Mouse (Mus musculus) ES-Bruce4 (cell line): ENCODE results near the gene Ccdc155. TPM values are rescaled to one million over a fixed set of nuclear protein-coding genes. Genes with fewer than 3 reads are reported as not detected.

Experiments used
- H3K27ac ChIP-seq: 2 replicates; pipeline ENCODE4 v1.5.1; 2012; ENCODE audit warnings: low read length, inconsistent platforms; ENCODE audit not compliant: insufficient read depth
- H3K27me3 ChIP-seq: 2 replicates; pipeline ENCODE4 v1.6.1; 2012; ENCODE audit warnings: mild to moderate bottlenecking, low read length, inconsistent platforms; ENCODE audit not compliant: control insufficient read depth, poor library complexity, insufficient read depth, severe bottlenecking
- H3K36me3 ChIP-seq: 2 replicates; pipeline ENCODE4 v1.6.1; 2012; ENCODE audit warnings: inconsistent platforms, mild to moderate bottlenecking, low read length, moderate library complexity; ENCODE audit not compliant: control insufficient read depth, poor library complexity, insufficient read depth, severe bottlenecking
- H3K4me1 ChIP-seq: one replicate; pipeline ENCODE4 v1.8.1; 2011; ENCODE audit warnings: low read length; ENCODE audit not compliant: control insufficient read depth, insufficient read depth
- H3K4me3 ChIP-seq: 2 replicates; pipeline ENCODE4 v1.5.1; 2011; ENCODE audit warnings: low read depth, mild to moderate bottlenecking, low read length
- H3K9ac ChIP-seq: 2 replicates; pipeline ENCODE4 v1.6.1; 2012; ENCODE audit warnings: low read depth, mild to moderate bottlenecking, inconsistent platforms; ENCODE audit not compliant: poor library complexity, severe bottlenecking
- H3K9me3 ChIP-seq: replicated peaks from 2 replicates; pipeline ENCODE4 v1.6.1; 2012; ENCODE audit warnings: mild to moderate bottlenecking, low read length, inconsistent platforms; ENCODE audit not compliant: control insufficient read depth, poor library complexity, insufficient read depth, severe bottlenecking
- CTCF ChIP-seq: IDR thresholded peaks from one replicate; pipeline ENCODE4 v1.8.1; 2011; ENCODE audit warnings: low read depth, low read length
- EP300 ChIP-seq: IDR thresholded peaks from 2 replicates; pipeline ENCODE4 v1.6.1; 2011; ENCODE audit warnings: low read depth, low read length; ENCODE audit not compliant: insufficient read depth
- POLR2A ChIP-seq: IDR thresholded peaks from one replicate; pipeline ENCODE4 v1.8.1; 2011; ENCODE audit warnings: low read length; ENCODE audit not compliant: insufficient read depth
- polyA plus RNA-seq: library from polyadenylated mRNA; stranded (reverse); fragments of >200 nt; gene quantifications from 2 replicates; pipeline ENCODE4 v1.2.4, GENCODE M21; 2011; ENCODE audit warnings: low read depth; ENCODE audit not compliant: missing spikeins, insufficient read depth, insufficient read length

The Ccdc155 gene
- polyA plus RNA-seq, 1 experiment, result 2.2 TPM

DNA sequence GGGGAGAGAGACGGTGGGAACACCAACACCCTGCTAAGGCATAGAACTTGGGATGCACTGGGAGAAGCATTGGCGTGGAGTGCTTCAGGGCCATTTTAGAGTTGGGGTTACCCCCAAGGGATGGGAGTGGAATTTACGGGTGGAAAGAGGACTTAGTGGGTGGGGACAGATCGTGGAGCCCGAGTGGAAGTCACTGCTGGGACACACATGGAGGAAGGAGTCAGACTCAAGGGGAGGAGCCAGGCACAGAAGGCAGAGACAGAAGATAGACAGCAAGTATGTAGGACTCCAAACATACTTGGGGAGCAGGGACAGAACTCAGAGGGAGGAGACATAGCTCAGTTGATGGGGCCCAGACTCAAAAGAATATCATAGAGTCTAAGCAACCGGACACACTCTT, 42.1 kb downstream of the Ccdc155 start:
- Histone ChIP-seq H3K9ac (no peak overlapping the region), H3K4me1 (no peaks in the 10 kb centered on the region), H3K9me3 (no peaks in the 10 kb centered on the region), H3K27ac (no peak overlapping the region), H3K36me3 (no peaks in the 10 kb centered on the region), H3K27me3 (peaks cover 1% of the 10 kb centered on the region; the same call in 1 of the 2 replicates), H3K4me3 (peak overlapping the region; percentile 29; the same call in 1 of the 2 replicates)
- TF ChIP-seq CTCF (no peak), POLR2A (no peak), EP300 (no peak)

DNA sequence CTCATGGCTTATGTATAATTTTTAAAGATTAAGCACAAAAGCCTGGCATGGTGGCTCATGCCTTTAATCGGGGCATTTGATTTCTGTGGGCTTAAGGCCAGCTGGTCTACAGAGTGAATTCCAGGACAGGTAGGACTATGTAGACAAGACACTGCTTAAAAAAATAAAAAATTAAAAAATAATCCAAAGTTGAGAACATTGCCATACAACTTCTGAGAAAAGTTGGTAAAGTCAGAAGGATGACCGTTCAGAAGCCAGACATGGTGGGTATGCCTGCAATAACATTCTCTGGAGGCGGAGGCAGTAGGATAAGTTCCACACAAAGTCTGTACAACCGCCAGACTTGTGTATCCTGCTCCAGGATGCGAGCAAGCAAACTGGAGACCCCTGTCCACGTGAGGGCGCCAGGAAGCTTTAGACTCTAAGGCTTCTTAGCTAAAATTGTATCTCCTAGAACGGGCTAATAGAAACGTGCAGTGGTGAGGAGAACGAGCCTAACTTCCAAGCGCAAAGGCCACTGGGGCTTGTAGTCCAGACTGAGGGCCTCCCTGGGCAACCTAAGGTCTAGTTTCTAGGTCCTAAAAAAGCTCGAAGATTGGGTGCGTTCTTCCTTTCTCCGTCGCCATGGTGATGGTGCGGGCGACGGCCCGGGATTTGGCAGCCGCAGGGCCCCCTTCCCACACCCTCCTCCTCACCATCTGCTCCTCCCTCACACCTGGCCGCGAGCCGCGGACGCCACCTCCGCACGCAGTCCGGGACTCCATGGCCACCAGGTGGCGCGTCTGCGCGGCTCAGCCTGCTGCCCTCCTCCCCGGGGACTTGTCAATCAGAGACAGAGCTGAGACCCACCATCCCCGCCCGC, 42.8 kb downstream of the Ccdc155 start:
- Histone ChIP-seq H3K27ac (no peak overlapping the region), H3K9ac (no peak overlapping the region), H3K27me3 (peaks cover 1% of the 10 kb centered on the region; the same call in 1 of the 2 replicates), H3K4me3 (peak overlapping the region; percentile 38), H3K9me3 (no peaks in the 10 kb centered on the region), H3K4me1 (no peaks in the 10 kb centered on the region), H3K36me3 (no peaks in the 10 kb centered on the region)
- peak; percentile 94 for TF ChIP-seq CTCF
- no peak for TF ChIP-seq EP300
- no peak for TF ChIP-seq POLR2A

DNA sequence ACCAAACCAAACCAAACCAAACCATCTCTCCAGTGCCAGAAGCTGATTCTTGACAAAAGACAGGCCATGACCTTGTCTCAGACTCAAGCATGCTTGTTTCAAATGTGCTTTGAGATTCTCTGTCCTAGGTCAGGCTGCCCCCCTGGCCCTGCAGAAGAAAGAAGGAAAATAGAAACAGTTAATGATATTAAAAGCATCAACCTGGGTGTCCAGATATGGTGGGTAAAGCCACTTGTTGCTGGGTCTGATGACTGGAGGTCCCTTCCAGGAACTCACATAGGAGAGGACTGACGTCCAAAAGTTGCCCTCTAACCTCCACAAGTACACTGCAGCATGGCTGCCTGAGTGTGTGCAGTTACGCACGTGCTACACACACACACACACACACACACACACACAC, 43.8 kb downstream of the Ccdc155 start:
- no peak for TF ChIP-seq POLR2A
- no peak for TF ChIP-seq CTCF
- TF ChIP-seq EP300, result no peak
- Histone ChIP-seq H3K27ac (no peak overlapping the region), H3K27me3 (peaks cover 1% of the 10 kb centered on the region; the same call in 1 of the 2 replicates), H3K4me3 (no peak overlapping the region), H3K9ac (no peak overlapping the region), H3K36me3 (no peaks in the 10 kb centered on the region), H3K9me3 (no peaks in the 10 kb centered on the region), H3K4me1 (no peaks in the 10 kb centered on the region)

DNA sequence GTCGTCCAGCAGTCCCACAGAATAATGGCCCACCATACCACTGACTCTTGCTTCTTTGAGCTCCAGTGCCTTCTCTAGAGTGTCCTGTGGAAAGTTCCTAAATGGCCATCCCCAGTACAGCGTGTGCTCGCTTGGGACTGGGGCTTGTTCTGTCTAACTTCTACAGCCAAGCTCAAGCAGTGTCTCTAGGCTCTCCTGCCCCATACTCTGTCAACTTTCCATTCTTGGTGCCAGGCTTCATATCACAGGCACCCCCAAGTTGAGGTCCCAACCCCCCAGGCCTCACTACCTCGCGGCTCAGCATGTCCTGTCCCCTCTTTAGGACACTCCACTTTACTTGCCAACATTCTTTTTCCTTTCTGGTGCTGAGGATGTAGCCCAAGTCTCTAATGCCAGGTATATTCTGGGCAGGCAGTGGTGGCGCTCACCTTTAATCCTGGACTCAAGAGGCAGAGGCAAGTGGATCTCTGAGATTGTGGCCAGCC, 44.3 kb downstream of the Ccdc155 start:
- TF ChIP-seq EP300, result no peak
- no peak for TF ChIP-seq CTCF
- TF ChIP-seq POLR2A, result no peak
- H3K4me3 ChIP-seq, result no peak overlapping the region
- no peak overlapping the region for H3K27ac ChIP-seq
- H3K4me1 ChIP-seq, result no peaks in the 10 kb centered on the region
- H3K36me3 ChIP-seq, result no peaks in the 10 kb centered on the region
- no peak overlapping the region for H3K9ac ChIP-seq
- H3K27me3 ChIP-seq, result peaks cover 1% of the 10 kb centered on the region; the same call in 1 of the 2 replicates
- no peaks in the 10 kb centered on the region for H3K9me3 ChIP-seq

DNA sequence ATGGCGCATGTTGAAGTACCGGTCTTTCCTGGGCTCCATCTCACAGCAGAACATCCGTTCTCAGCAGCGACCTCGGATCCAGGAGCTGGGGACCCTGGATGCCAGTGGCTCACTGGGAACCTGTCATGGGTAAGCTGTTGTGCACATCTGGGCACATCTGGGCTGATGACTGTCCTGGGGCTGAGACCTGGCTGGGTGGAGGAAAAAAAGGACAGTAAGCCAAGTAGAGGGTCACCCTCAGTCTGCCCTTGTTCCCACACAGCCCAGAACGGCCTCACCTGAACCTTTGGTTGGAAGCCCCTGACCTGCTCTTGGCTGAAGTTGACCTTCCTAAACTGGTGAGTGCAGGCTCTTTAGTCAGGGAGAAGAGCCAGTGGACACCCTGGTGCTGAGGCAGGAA, 45.7 kb downstream of the Ccdc155 start:
- no peaks in the 10 kb centered on the region for H3K9me3 ChIP-seq
- H3K4me1 ChIP-seq, result no peaks in the 10 kb centered on the region
- peaks cover 1% of the 10 kb centered on the region; the same call in 1 of the 2 replicates for H3K27me3 ChIP-seq
- no peak overlapping the region for H3K9ac ChIP-seq
- no peaks in the 10 kb centered on the region for H3K36me3 ChIP-seq
- TF ChIP-seq CTCF, result no peak
- no peak for TF ChIP-seq EP300
- no peak for TF ChIP-seq POLR2A
- H3K4me3 ChIP-seq, result no peak overlapping the region
- no peak overlapping the region for H3K27ac ChIP-seq

DNA sequence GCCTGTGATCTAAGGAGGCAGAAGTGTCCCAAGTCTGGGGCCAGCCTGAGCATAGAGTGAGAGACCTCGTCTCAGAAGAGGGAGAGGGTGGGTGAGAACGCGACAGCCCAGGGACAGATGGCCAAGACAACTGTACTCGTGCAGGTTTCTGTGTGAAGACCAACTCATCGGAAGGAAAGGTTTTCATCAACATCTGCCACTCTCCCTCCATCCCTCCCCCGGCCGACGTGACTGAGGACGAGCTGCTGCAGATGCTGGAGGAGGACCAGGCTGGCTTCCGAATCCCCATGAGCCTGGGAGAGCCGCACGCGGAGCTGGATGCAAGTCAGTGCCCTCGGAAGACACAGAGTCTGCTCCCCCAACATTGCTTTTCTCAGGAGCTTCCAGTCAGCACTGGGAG, 47.2 kb downstream of the Ccdc155 start:
- no peaks in the 10 kb centered on the region for H3K4me1 ChIP-seq
- no peaks in the 10 kb centered on the region for H3K9me3 ChIP-seq
- H3K4me3 ChIP-seq, result no peak overlapping the region
- no peak overlapping the region for H3K27ac ChIP-seq
- TF ChIP-seq EP300, result no peak
- TF ChIP-seq POLR2A, result no peak
- TF ChIP-seq CTCF, result no peak
- no peaks in the 10 kb centered on the region for H3K27me3 ChIP-seq
- no peaks in the 10 kb centered on the region for H3K36me3 ChIP-seq
- no peak overlapping the region for H3K9ac ChIP-seq
